Mouse (Mus musculus): Measurements from ENCODE around the gene Pus3. TPM values are rescaled to one million over a fixed set of nuclear protein-coding genes. Genes with fewer than 3 reads are reported as not detected.

Pus3 gene
- total RNA-seq, 2 experiments from 2014 or later, result 8.7 to 10.6 TPM

- DNase-seq, result no peak
- intact Hi-C loops (cut with DNase I; ENCODE audit: low total_unique reads), result no loop called here
Observed at GRCm38 (mm10) chr9:35541941-35542340, 16.5 kb upstream of the Pus3 start.

GRCm38 (mm10) chr9:35543099-35543860 is 15.1 kb upstream of the Pus3 start:
- intact Hi-C loops (cut with DNase I; ENCODE audit: low total_unique reads), result no loop called here
- no peak for DNase-seq

GRCm38 (mm10) chr9:35544666-35545065 is 13.7 kb upstream of the Pus3 start:
- DNase-seq, result peak; percentile 36
- intact Hi-C loops (cut with DNase I; ENCODE audit: low total_unique reads), result no loop called here

- intact Hi-C loops (cut with DNase I; ENCODE audit: low total_unique reads), result no loop called here
- DNase-seq, result no peak
Observed at GRCm38 (mm10) chr9:35545704-35546103, 12.7 kb upstream of the Pus3 start.

- intact Hi-C loops (cut with DNase I; ENCODE audit: low total_unique reads), result no loop called here
- no peak for DNase-seq
Observed at GRCm38 (mm10) chr9:35546745-35547144, 11.7 kb upstream of the Pus3 start.

- DNase-seq, result no peak
- intact Hi-C loops (cut with DNase I; ENCODE audit: low total_unique reads), result no loop called here
Observed at GRCm38 (mm10) chr9:35548455-35548854, 9.9 kb upstream of the Pus3 start.

GRCm38 (mm10) chr9:35556494-35557102 is 1.8 kb upstream of the Pus3 start:
- intact Hi-C loops (cut with DNase I; ENCODE audit: low total_unique reads), result no loop called here
- no peak for DNase-seq

GRCm38 (mm10) chr9:35559009-35559890 is 855 bp downstream of the Pus3 start:
- peak; percentile 72 for DNase-seq
- intact Hi-C loops (cut with DNase I; ENCODE audit: low total_unique reads), result no loop called here

GRCm38 (mm10) chr9:35561076-35561475 is 2.7 kb downstream of the Pus3 start:
- no peak for DNase-seq
- intact Hi-C loops (cut with DNase I; ENCODE audit: low total_unique reads), result no loop called here

- intact Hi-C loops (cut with DNase I; ENCODE audit: low total_unique reads), result no loop called here
- no peak for DNase-seq
Observed at GRCm38 (mm10) chr9:35561583-35561982, 3.2 kb downstream of the Pus3 start.

- DNase-seq, result no peak
- intact Hi-C loops (cut with DNase I; ENCODE audit: low total_unique reads), result no loop called here
Observed at GRCm38 (mm10) chr9:35564536-35565240, 6.3 kb downstream of the Pus3 start.

- DNase-seq, result no peak
- intact Hi-C loops (cut with DNase I; ENCODE audit: low total_unique reads), result no loop called here
Observed at GRCm38 (mm10) chr9:35567995-35568394, 9.6 kb downstream of the Pus3 start.

- peak; percentile 91 for DNase-seq
Observed at GRCm38 (mm10) chr9:35569571-35570534, 11.5 kb downstream of the Pus3 start, which contains the start of the genes Pate2 and Hyls1. Pate2 (plus strand) TSS chr9:35570284. Hyls1 (minus strand) TSS chr9:35570398.

GRCm38 (mm10) chr9:35570663-35571062 is 12.3 kb downstream of the Pus3 start:
- no peak for DNase-seq
- intact Hi-C loops (cut with DNase I; ENCODE audit: low total_unique reads), result no loop called here

More at GRCm38 (mm10) chr9:35569571-35570534, 11.5 kb downstream of the Pus3 start, which contains the start of the genes Pate2 and Hyls1:
- intact Hi-C loops (cut with DNase I; ENCODE audit: low total_unique reads), result no loop called here

- intact Hi-C loops (cut with DNase I; ENCODE audit: low total_unique reads), result no loop called here
- no peak for DNase-seq
Observed at GRCm38 (mm10) chr9:35574416-35574815, 16.0 kb downstream of the Pus3 start.

- no peak for DNase-seq
- intact Hi-C loops (cut with DNase I; ENCODE audit: low total_unique reads), result no loop called here
Observed at GRCm38 (mm10) chr9:35587674-35588073, 29.3 kb downstream of the Pus3 start.

- intact Hi-C loops (cut with DNase I; ENCODE audit: low total_unique reads), result no loop called here
- DNase-seq, result no peak
Observed at GRCm38 (mm10) chr9:35592903-35593302, 34.5 kb downstream of the Pus3 start.

- intact Hi-C loops (cut with DNase I; ENCODE audit: low total_unique reads), result no loop called here
Observed at GRCm38 (mm10) chr9:35607647-35608405, 49.4 kb downstream of the Pus3 start.

More at GRCm38 (mm10) chr9:35607647-35608405, 49.4 kb downstream of the Pus3 start:
- DNase-seq, result no peak

Measured in gastrocnemius, postnatal 14 days (tissue).